Mouse (Mus musculus): ENCODE measurements at regions not wholly inside any gene's neighbourhood (a gene's known extent, or its start where the extent isn't known, plus 50 kb on each side); places are given as distances from the start of the nearest gene placed in this dataset.

- no peak for DNase-seq (ENCODE audit: low spot score in 2 of 2)
These were observed 170.9 kb downstream of the Fam169b start for GRCm38 (mm10) chr7:68444426-68445095.

- DNase-seq (ENCODE audit: low spot score in 2 of 2): no peak
These were observed 167.1 kb downstream of the Fam169b start for GRCm38 (mm10) chr7:68440661-68441150.

DNA sequence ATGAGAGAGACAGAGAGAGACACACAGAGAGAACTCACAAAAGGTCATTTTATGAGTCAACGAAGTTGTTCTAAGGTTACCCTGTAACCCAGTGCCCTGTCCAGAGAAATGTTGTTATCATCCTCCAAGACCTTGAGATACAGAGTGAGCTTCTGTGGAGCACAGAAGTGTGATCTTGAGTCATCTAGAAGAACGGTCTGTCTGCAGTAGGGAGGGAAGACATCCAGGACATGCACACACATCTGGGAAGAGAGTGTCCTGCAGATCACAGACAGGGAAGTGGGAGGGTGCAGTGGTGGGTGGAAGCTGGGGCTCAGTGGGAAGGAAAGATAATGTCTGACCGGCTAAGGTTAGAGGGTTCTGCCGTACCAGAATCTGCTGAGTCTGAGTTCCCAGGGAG, 155.3 kb downstream of the Fam169b start:
- DNase-seq (ENCODE audit: low spot score in 2 of 2): no peak

- DNase-seq (ENCODE audit: low spot score in 2 of 2): no peak
These were observed 142.3 kb downstream of the Fam169b start for GRCm38 (mm10) chr7:68415890-68416289.

- DNase-seq (ENCODE audit: low spot score in 2 of 2): no peak
These were observed 139.1 kb downstream of the Fam169b start for GRCm38 (mm10) chr7:68412786-68413185.

Measured in spleen, postnatal 10 days (tissue).